Mouse (Mus musculus) neural tube, embryonic 15.5 days (tissue): Measurements from ENCODE around the gene Acbd4. TPM values are rescaled to one million over a fixed set of nuclear protein-coding genes. Genes with fewer than 3 reads are reported as not detected.
A peak's percentile ranks its signal among the peaks of the same experiment; 100 is the strongest.

Experiments
- ATAC-seq: fragments of 200-750 bp; cut with Nextera tagmentation; 2 replicates; pipeline ENCODE4 v1.8.0; 2017; ENCODE audit warnings: mild to moderate bottlenecking, moderate TSS enrichment, moderate library complexity; ENCODE audit not compliant: low FRiP score
- H3K27ac ChIP-seq: fragments of 300-500 bp; sonication (generic); replicated peaks from 2 replicates; pipeline ENCODE4 v1.5.1; 2015; ENCODE audit warnings: mild to moderate bottlenecking, inconsistent platforms
- H3K27me3 ChIP-seq: fragments of 300-500 bp; sonication (generic); replicated peaks from 2 replicates; pipeline ENCODE4 v1.6.1; 2015; ENCODE audit warnings: inconsistent platforms
- H3K36me3 ChIP-seq: fragments of 300-500 bp; sonication (generic); 2 replicates; pipeline ENCODE4 v1.6.1; 2015; ENCODE audit warnings: inconsistent platforms
- H3K4me1 ChIP-seq: fragments of 300-500 bp; sonication (generic); 2 replicates; pipeline ENCODE4 v1.6.1; 2015; ENCODE audit warnings: inconsistent platforms
- H3K4me2 ChIP-seq: fragments of 300-500 bp; sonication (generic); 2 replicates; pipeline ENCODE4 v1.6.1; 2015; ENCODE audit warnings: inconsistent platforms, mild to moderate bottlenecking, moderate library complexity
- H3K4me3 ChIP-seq: fragments of 300-500 bp; sonication (generic); replicated peaks from 2 replicates; pipeline ENCODE4 v1.5.1; 2015; ENCODE audit warnings: mild to moderate bottlenecking, inconsistent platforms
- H3K9ac ChIP-seq: fragments of 300-500 bp; sonication (generic); replicated peaks from 2 replicates; pipeline ENCODE4 v1.6.1; 2015; ENCODE audit warnings: mild to moderate bottlenecking, inconsistent platforms
- H3K9me3 ChIP-seq: fragments of 300-500 bp; sonication (generic); replicated peaks from 2 replicates; pipeline ENCODE4 v1.6.1; 2016; ENCODE audit warnings: inconsistent platforms
- WGBS: fragments of 180-500 bp; shearing (Covaris S2); methylation state at CpG from one replicate; pipeline ENCODE4 v1.1.7; 2015; ENCODE audit warnings: mixed read lengths; 5-methylcytosine and 5-hydroxymethylcytosine counted together
- polyA plus RNA-seq: library from polyadenylated mRNA; unstranded; fragments of >200 nt; fragmentation: Nextera tagmentation; extraction: Ambion mirVana; gene quantifications from 2 replicates; pipeline ENCODE4 v1.2.1, GENCODE M21; 2015

The Acbd4 gene
- polyA plus RNA-seq: 9.3 and 10.4 TPM in 2 replicates

- Histone ChIP-seq H3K4me2 (peak within 1 kb of the TSS; percentile 92), H3K4me1 (peaks cover 26% of the 10 kb centered on the region), H3K4me3 (peak within 1 kb of the TSS; percentile 52), H3K27ac (no peak within 1 kb of the TSS), H3K9ac (peak within 1 kb of the TSS; percentile 44), H3K27me3 (peaks cover 50% of the 10 kb centered on the region), H3K36me3 (no peaks in the 10 kb centered on the region), H3K9me3 (no peaks in the 10 kb centered on the region)
- peak; percentile 58 for ATAC-seq
- WGBS: under 1% methylated on average over 34 of the region's 34 CpGs
Measured at GRCm38 (mm10) chr11:103101481-103101865, at the start of gene Acbd4, which contains the start of gene Plcd3. Gene Acbd4 (plus strand): TSS chr11:103101682. Gene Plcd3 (minus strand): TSS chr11:103101658.

GRCm38 (mm10) chr11:103052078-103052477 lies 49.4 kb upstream of the Acbd4 start:
- no peaks in the 10 kb centered on the region for H3K4me1 ChIP-seq
- H3K27me3 ChIP-seq: no peaks in the 10 kb centered on the region
- H3K9ac ChIP-seq: no peak overlapping the region
- H3K9me3 ChIP-seq: no peaks in the 10 kb centered on the region
- WGBS: 93% methylated on average over 6 of the region's 6 CpGs
- H3K27ac ChIP-seq: no peak overlapping the region
- peaks cover 62% of the 10 kb centered on the region for H3K36me3 ChIP-seq
- ATAC-seq: no peak
- H3K4me2 ChIP-seq: no peak overlapping the region
- no peak overlapping the region for H3K4me3 ChIP-seq

- peaks cover 69% of the 10 kb centered on the region for H3K36me3 ChIP-seq
- 93% methylated on average over 18 of the region's 18 CpGs for WGBS
- no peaks in the 10 kb centered on the region for H3K4me1 ChIP-seq
- no peak for ATAC-seq
- no peak overlapping the region for H3K4me3 ChIP-seq
- no peak overlapping the region for H3K9ac ChIP-seq
- H3K4me2 ChIP-seq: no peak overlapping the region
- H3K9me3 ChIP-seq: no peaks in the 10 kb centered on the region
- H3K27ac ChIP-seq: no peak overlapping the region
- no peaks in the 10 kb centered on the region for H3K27me3 ChIP-seq
Measured at GRCm38 (mm10) chr11:103053191-103054076, 48.0 kb upstream of the Acbd4 start.

- Histone ChIP-seq H3K9ac (no peak overlapping the region), H3K4me1 (no peaks in the 10 kb centered on the region), H3K4me2 (no peak overlapping the region), H3K4me3 (no peak overlapping the region), H3K27ac (no peak overlapping the region), H3K27me3 (no peaks in the 10 kb centered on the region), H3K36me3 (peaks cover 79% of the 10 kb centered on the region), H3K9me3 (no peaks in the 10 kb centered on the region)
- no peak for ATAC-seq
- 45% methylated on average over 6 of the region's 6 CpGs for WGBS
Measured at GRCm38 (mm10) chr11:103054798-103055197, 46.7 kb upstream of the Acbd4 start.

GRCm38 (mm10) chr11:103056636-103057035 lies 44.8 kb upstream of the Acbd4 start:
- peaks cover 78% of the 10 kb centered on the region for H3K36me3 ChIP-seq
- H3K4me2 ChIP-seq: no peak overlapping the region
- H3K27me3 ChIP-seq: no peaks in the 10 kb centered on the region
- no peaks in the 10 kb centered on the region for H3K4me1 ChIP-seq
- WGBS: 98% methylated on average over 7 of the region's 7 CpGs
- no peak overlapping the region for H3K27ac ChIP-seq
- no peak overlapping the region for H3K9ac ChIP-seq
- ATAC-seq: no peak
- no peak overlapping the region for H3K4me3 ChIP-seq
- H3K9me3 ChIP-seq: no peaks in the 10 kb centered on the region

- no peak overlapping the region for H3K9ac ChIP-seq
- no peaks in the 10 kb centered on the region for H3K9me3 ChIP-seq
- no peak overlapping the region for H3K27ac ChIP-seq
- no peak for ATAC-seq
- no peak overlapping the region for H3K4me3 ChIP-seq
- no peaks in the 10 kb centered on the region for H3K27me3 ChIP-seq
- no peak overlapping the region for H3K4me2 ChIP-seq
- peaks cover 75% of the 10 kb centered on the region for H3K36me3 ChIP-seq
- WGBS: 81% methylated on average over 3 of the region's 3 CpGs
- no peaks in the 10 kb centered on the region for H3K4me1 ChIP-seq
Measured at GRCm38 (mm10) chr11:103058499-103059085, 42.9 kb upstream of the Acbd4 start.

GRCm38 (mm10) chr11:103066191-103067050 lies 35.1 kb upstream of the Acbd4 start:
- Histone ChIP-seq H3K4me2 (no peak overlapping the region), H3K9ac (no peak overlapping the region), H3K9me3 (no peaks in the 10 kb centered on the region), H3K27me3 (no peaks in the 10 kb centered on the region), H3K4me3 (no peak overlapping the region), H3K4me1 (no peaks in the 10 kb centered on the region), H3K27ac (no peak overlapping the region), H3K36me3 (peaks cover 77% of the 10 kb centered on the region)
- ATAC-seq: no peak
- 90% methylated on average over 14 of the region's 14 CpGs for WGBS

GRCm38 (mm10) chr11:103067051-103067361 lies 34.5 kb upstream of the Acbd4 start:
- H3K27ac ChIP-seq: no peak overlapping the region
- H3K4me2 ChIP-seq: no peak overlapping the region
- no peak overlapping the region for H3K4me3 ChIP-seq
- H3K4me1 ChIP-seq: no peaks in the 10 kb centered on the region
- peaks cover 71% of the 10 kb centered on the region for H3K36me3 ChIP-seq
- H3K9ac ChIP-seq: no peak overlapping the region
- no peaks in the 10 kb centered on the region for H3K27me3 ChIP-seq
- no peaks in the 10 kb centered on the region for H3K9me3 ChIP-seq
- WGBS: 93% methylated on average over 6 of the region's 6 CpGs
- ATAC-seq: no peak

- no peak for ATAC-seq
- WGBS: 77% methylated on average over 8 of the region's 8 CpGs
- Histone ChIP-seq H3K9me3 (no peaks in the 10 kb centered on the region), H3K27ac (no peak overlapping the region), H3K9ac (no peak overlapping the region), H3K36me3 (peaks cover 69% of the 10 kb centered on the region), H3K4me3 (no peak overlapping the region), H3K4me1 (no peaks in the 10 kb centered on the region), H3K4me2 (no peak overlapping the region), H3K27me3 (no peaks in the 10 kb centered on the region)
Measured at GRCm38 (mm10) chr11:103067457-103068001, 34.0 kb upstream of the Acbd4 start.

- Histone ChIP-seq H3K9me3 (no peaks in the 10 kb centered on the region), H3K27me3 (no peaks in the 10 kb centered on the region), H3K4me1 (no peaks in the 10 kb centered on the region), H3K9ac (no peak overlapping the region), H3K4me3 (no peak overlapping the region), H3K27ac (no peak overlapping the region), H3K4me2 (no peak overlapping the region), H3K36me3 (peaks cover 64% of the 10 kb centered on the region)
- WGBS: 93% methylated on average over 4 of the region's 4 CpGs
- ATAC-seq: no peak
Measured at GRCm38 (mm10) chr11:103068272-103068671, 33.2 kb upstream of the Acbd4 start.

GRCm38 (mm10) chr11:103068884-103069283 lies 32.6 kb upstream of the Acbd4 start:
- no peak overlapping the region for H3K4me2 ChIP-seq
- no peak overlapping the region for H3K4me3 ChIP-seq
- H3K4me1 ChIP-seq: no peaks in the 10 kb centered on the region
- peaks cover 58% of the 10 kb centered on the region for H3K36me3 ChIP-seq
- no peak for ATAC-seq
- no peaks in the 10 kb centered on the region for H3K9me3 ChIP-seq
- 91% methylated on average over 11 of the region's 11 CpGs for WGBS
- H3K27ac ChIP-seq: no peak overlapping the region
- no peak overlapping the region for H3K9ac ChIP-seq
- no peaks in the 10 kb centered on the region for H3K27me3 ChIP-seq
